Mouse (Mus musculus) ES-Bruce4 (cell line): ENCODE measurements at regions not wholly inside any gene's neighbourhood (a gene's known extent, or its start where the extent isn't known, plus 50 kb on each side); places are given as distances from the start of the nearest gene placed in this dataset.

Source experiments
- CTCF ChIP-seq: IDR thresholded peaks from one replicate; pipeline ENCODE4 v1.8.1; 2011; ENCODE audit warnings: low read depth, low read length
- EP300 ChIP-seq: IDR thresholded peaks from 2 replicates; pipeline ENCODE4 v1.6.1; 2011; ENCODE audit warnings: low read depth, low read length; ENCODE audit not compliant: insufficient read depth
- POLR2A ChIP-seq: IDR thresholded peaks from one replicate; pipeline ENCODE4 v1.8.1; 2011; ENCODE audit warnings: low read length; ENCODE audit not compliant: insufficient read depth

DNA sequence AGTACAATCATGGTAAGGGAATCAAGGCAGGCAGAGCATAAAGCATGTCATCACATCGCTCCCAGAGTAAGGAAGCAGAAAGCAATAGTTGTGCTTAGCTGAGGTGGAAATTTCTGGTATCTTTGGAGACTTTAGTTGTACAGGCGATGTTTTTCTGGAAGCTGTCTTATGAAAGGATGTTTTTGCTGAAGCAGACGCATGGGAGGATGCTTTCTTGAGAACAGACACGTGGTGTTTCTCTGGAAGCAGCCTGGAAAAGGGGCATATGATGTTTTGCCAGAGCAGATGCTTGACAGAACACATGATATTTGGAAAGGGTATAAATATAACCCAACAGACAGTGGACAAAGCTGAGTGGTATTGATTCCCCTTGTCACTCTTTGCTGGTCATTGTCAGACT, 722.4 kb downstream of the Mat2b start:
- no peak for TF ChIP-seq POLR2A
- no peak for TF ChIP-seq CTCF
- TF ChIP-seq EP300 = no peak
